In genomic region chr15:96405548-96405947, GRCm38 (mm10) we compare ENCODE assay signal across 22 mouse cellular contexts. TPM values are rescaled to one million over a fixed set of nuclear protein-coding genes. Genes with fewer than 3 reads are reported as not detected.
DNase-seq lines count a peak whose midpoint lies in the region; ATAC-seq and TF ChIP-seq lines count a peak whose summit lies in the region.
"Had no signal": no experiment of that assay in that cellular context is flagged by ENCODE, and none has a peak within 500 bp of the region (broad histone marks: within the 10 kb centered on the region; RNA-seq: fewer than 3 reads in every experiment).

No protein-coding gene starts in this region.

- no peaks in the 10 kb centered on the region for H3K27me3 ChIP-seq in lung, postnatal 0 days (replicated peaks; ENCODE audit: insufficient read depth, low read length)
- H3K27me3 ChIP-seq: embryonic facial prominence, embryonic 15.5 days; limb, embryonic 13.5 days; lung, embryonic 15.5 days; midbrain, embryonic 15.5 days; stomach, embryonic 15.5 days had no signal

- 89% methylated on average over 5 of the region's 5 CpGs for whole genome bisulfite sequencing in lung, postnatal 0 days

- peaks cover 10% of the 10 kb centered on the region for H3K36me3 ChIP-seq in lung, postnatal 0 days (ENCODE audit: insufficient read depth, low read length)

- no peak overlapping the region for H3K4me2 ChIP-seq in lung, postnatal 0 days (replicated peaks; ENCODE audit: low read depth, low read length)
- H3K4me2 ChIP-seq: embryonic facial prominence, embryonic 15.5 days; limb, embryonic 13.5 days; lung, embryonic 15.5 days; midbrain, embryonic 15.5 days; stomach, embryonic 15.5 days had no signal

- H3K9ac ChIP-seq in lung, postnatal 0 days (replicated peaks; ENCODE audit: low read depth), result no peak overlapping the region
- H3K9ac ChIP-seq: embryonic facial prominence, embryonic 15.5 days; limb, embryonic 13.5 days; liver, embryonic 14.5 days; lung, embryonic 15.5 days; midbrain, embryonic 15.5 days; stomach, embryonic 15.5 days had no signal

- H3K9me3 ChIP-seq in lung, postnatal 0 days (ENCODE audit: low read length), result no peaks in the 10 kb centered on the region
- H3K9me3 ChIP-seq: embryonic facial prominence, embryonic 15.5 days; limb, embryonic 13.5 days; lung, embryonic 15.5 days; midbrain, embryonic 15.5 days; stomach, embryonic 15.5 days had no signal

- ATAC-seq in frontal cortex, adult (ENCODE audit: low TSS enrichment), result peak; percentile 89
- no peak for ATAC-seq in lung, postnatal 0 days
- ATAC-seq: midbrain, embryonic 15.5 days had no signal

- H3K4me1 ChIP-seq in lung, postnatal 0 days (ENCODE audit: insufficient read depth, low read depth, low read length), result no peaks in the 10 kb centered on the region
- H3K4me1 ChIP-seq: limb, embryonic 13.5 days; lung, embryonic 15.5 days; midbrain, embryonic 15.5 days; stomach, embryonic 15.5 days had no signal

- TF ChIP-seq CTCF in lung, postnatal 0 days (IDR thresholded peaks at IDR 0.05), result 0 out of 2 replicates have a peak, but pooled peaks have one; percentile 1

- no peak overlapping the region for H3K27ac ChIP-seq in lung, postnatal 0 days (ENCODE audit: low read length)
- H3K27ac ChIP-seq: embryonic facial prominence, embryonic 15.5 days; limb, embryonic 13.5 days; liver, embryonic 14.5 days; lung, embryonic 15.5 days; midbrain, embryonic 15.5 days; stomach, embryonic 15.5 days had no signal

- H3K4me3 ChIP-seq in lung, postnatal 0 days (ENCODE audit: low read depth, low read length), result no peak overlapping the region
- H3K4me3 ChIP-seq: embryonic facial prominence, embryonic 15.5 days; limb, embryonic 13.5 days; lung, embryonic 15.5 days; midbrain, embryonic 15.5 days; stomach, embryonic 15.5 days had no signal

- TF ChIP-seq EP300 in lung, postnatal 0 days (IDR thresholded peaks at IDR 0.05), result no peak

- DNase-seq in frontal cortex, postnatal 10 days (ENCODE audit: low spot score in 2 of 2), result no peak
- no peak for DNase-seq in lung, postnatal 0 days (ENCODE audit: low spot score)
- DNase-seq in lung, postnatal 14 days, result no peak
- DNase-seq in 416B (ENCODE audit: low read depth), result peak; percentile 34
- DNase-seq in brain, adult 2 months (ENCODE audit: low read depth, low spot score), result peak; percentile 72
- no peak for DNase-seq in spleen, adult 12 weeks (ENCODE audit: low spot score)
- DNase-seq in lung, postnatal 4 days, result no peak
- DNase-seq: adrenal gland, postnatal 14 days; B cell, adult 2 months; cerebellum, adult 2 months; cerebellum, postnatal 36 days; gastrocnemius, postnatal 25 days; kidney, adult 18-20 months; kidney, postnatal 25 days; layer of hippocampus, adult 9-11 months had no signal

RNA-seq across cellular contexts. Expression of gene Scaf11, which starts 55.1 kb away (rescaled TPM):
- polyA plus RNA-seq in lung, postnatal 0 days (2015; fragmentation: Nextera tagmentation; extraction: Ambion mirVana), result 59.9 and 65.6 TPM in 2 replicates

Comparison
In these comparisons a context has a peak if more than half of its experiments do, and no peak if none do; other contexts are left out.
1. DNase-seq: peak in 416B (single experiment) and brain, adult 2 months (single experiment); none in frontal cortex, postnatal 10 days (0 of 2), lung, postnatal 0 days (single experiment), lung, postnatal 14 days (single experiment), spleen, adult 12 weeks (single experiment) and lung, postnatal 4 days (0 of 2).